Mouse (Mus musculus): Measurements from ENCODE around the gene Mertk. TPM values are rescaled to one million over a fixed set of nuclear protein-coding genes. Genes with fewer than 3 reads are reported as not detected.

Mertk gene
- total and polyA plus RNA-seq, 3 experiments, result 0.05 TPM; not detected in 2

GRCm38 (mm10) chr2:128818956-128819643, 120.3 kb downstream of the Mertk start:
- peaks cover 0 to 11% of the 10 kb centered on the region in 2 experiments; a peak in 2 of 4 replicates for H3K4me1 ChIP-seq (ENCODE audit: control insufficient read depth in 1 of 2, insufficient read depth in 2 of 2)
- H3K4me2 ChIP-seq (ENCODE audit: insufficient read depth, low read depth, poor library complexity, severe bottlenecking), result peak overlapping the region; percentile 91
- H3K79me2 ChIP-seq (replicated peaks; ENCODE audit: control insufficient read depth, extremely low read depth, insufficient read depth, poor library complexity, severe bottlenecking), result 0 out of 2 replicates have a peak, but pooled peaks cover 3% of the 10 kb centered on the region
- in situ Hi-C loops (cut with MboI; ENCODE audit: low pct_ligation_motif_present, low pct_unique_long_range_greater_than_20kb, low sequenced_read_pairs) (loop anchor here (5.0 kb wide), 1 partner anchor 122 kb away; the partner anchor contains the start of gene Mertk), dilution Hi-C loops (cut with MboI; ENCODE audit: extremely low pct_ligation_motif_present, extremely low pct_unique_long_range_greater_than_20kb, low sequenced_read_pairs) (no loop called here)
- H3K4me3 ChIP-seq (replicated peaks in 1 of 3; ENCODE audit: low read depth in 2 of 3, low read length in 2 of 3, poor library complexity in 1 of 3), result peak overlapping the region; percentile 73 to 89 (median 78)
- H3K27me3 ChIP-seq (replicated peaks), result no peaks in the 10 kb centered on the region
- peaks cover 0 to 14% of the 10 kb centered on the region in 2 experiments for H3K36me3 ChIP-seq (replicated peaks in 1 of 2; ENCODE audit: control insufficient read depth in 1 of 2, insufficient read depth in 1 of 2, low read length in 1 of 2)
- H3K9me3 ChIP-seq (replicated peaks; ENCODE audit: low read length), result no peaks in the 10 kb centered on the region
- no peak for TF ChIP-seq ELF1 (IDR thresholded peaks at IDR 0.05; ENCODE audit: low read depth, low read length)
- 0 out of 2 replicates have a peak, but pooled peaks have one; percentile 49 for TF ChIP-seq SIN3A (IDR thresholded peaks at IDR 0.05; ENCODE audit: low read length)
- peak; percentile 80 for TF ChIP-seq ZNF384 (IDR thresholded peaks at IDR 0.05; ENCODE audit: low read depth, low read length)
- no peak overlapping the region for H3K27ac ChIP-seq (ENCODE audit: insufficient read depth, low read depth)
- peak; percentile 11 for DNase-seq (ENCODE audit: extremely low read depth)
- H3K9ac ChIP-seq (ENCODE audit: insufficient read depth, low read depth), result peak overlapping the region; percentile 41

DNA sequence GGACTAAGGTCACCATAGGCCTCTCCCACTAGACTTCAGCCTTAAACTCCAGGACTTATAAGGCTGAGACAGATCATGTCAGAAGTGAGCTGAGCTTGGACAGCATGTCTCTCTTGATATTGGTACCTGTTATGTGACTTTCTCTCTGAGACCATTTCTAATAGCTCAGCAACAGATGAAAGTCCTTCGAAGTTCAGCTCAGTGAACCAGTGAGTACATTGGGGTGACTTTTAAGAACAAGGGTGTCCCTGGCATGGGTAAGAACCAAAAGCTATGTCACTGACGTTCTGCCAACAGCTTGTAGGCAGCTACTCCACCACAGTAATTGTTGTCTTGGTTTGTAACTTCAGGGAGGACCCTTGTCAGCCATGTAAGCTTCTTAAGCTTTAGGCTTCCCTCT, 121.9 kb downstream of the Mertk start:
- no peak overlapping the region for H3K27ac ChIP-seq (ENCODE audit: insufficient read depth, low read depth)
- in situ Hi-C loops (cut with MboI; ENCODE audit: low pct_ligation_motif_present, low pct_unique_long_range_greater_than_20kb, low sequenced_read_pairs), result no loop called here
- peaks cover 0 to 23% of the 10 kb centered on the region in 2 experiments for H3K36me3 ChIP-seq (replicated peaks in 1 of 2; ENCODE audit: control insufficient read depth in 1 of 2, insufficient read depth in 1 of 2, low read length in 1 of 2)
- H3K79me2 ChIP-seq (replicated peaks; ENCODE audit: control insufficient read depth, extremely low read depth, insufficient read depth, poor library complexity, severe bottlenecking), result 0 out of 2 replicates have a peak, but pooled peaks cover 3% of the 10 kb centered on the region
- no peak overlapping the region for H3K4me3 ChIP-seq (replicated peaks in 1 of 3; ENCODE audit: low read depth in 2 of 3, low read length in 2 of 3, poor library complexity in 1 of 3)
- H3K27me3 ChIP-seq (replicated peaks), result no peaks in the 10 kb centered on the region
- H3K4me2 ChIP-seq (ENCODE audit: insufficient read depth, low read depth, poor library complexity, severe bottlenecking), result no peak overlapping the region
- no peak overlapping the region for H3K9ac ChIP-seq (ENCODE audit: insufficient read depth, low read depth)
- no peak for TF ChIP-seq POLR2AphosphoS2 (IDR thresholded peaks at IDR 0.05; ENCODE audit: low read depth, low read length)
- TF ChIP-seq ZNF384 (IDR thresholded peaks at IDR 0.05; ENCODE audit: low read depth, low read length), result no peak
- no peak for TF ChIP-seq EP300 (IDR thresholded peaks at IDR 0.05; ENCODE audit: low read length)
- TF ChIP-seq MXI1 (IDR thresholded peaks at IDR 0.05; ENCODE audit: low read depth, low read length), result no peak
- no peak for TF ChIP-seq PAX5 (IDR thresholded peaks at IDR 0.05; ENCODE audit: low read length)
- no peak for TF ChIP-seq NELFE (IDR thresholded peaks at IDR 0.05; ENCODE audit: low read depth, low read length)
- no peak for TF ChIP-seq POLR2A (IDR thresholded peaks at IDR 0.05; ENCODE audit: low read depth, low read length)
- TF ChIP-seq CHD2 (IDR thresholded peaks at IDR 0.05; ENCODE audit: low read length), result no peak
- TF ChIP-seq SIN3A (IDR thresholded peaks at IDR 0.05; ENCODE audit: low read length), result no peak
- no peak for TF ChIP-seq ZC3H11A (IDR thresholded peaks at IDR 0.05; ENCODE audit: low read depth, low read length)
- TF ChIP-seq USF2 (conservative IDR thresholded peaks at IDR 0.05; ENCODE audit: low read depth, low read length), result no peak
- TF ChIP-seq TCF12 (IDR thresholded peaks at IDR 0.05; ENCODE audit: low read depth, low read length), result no peak
- TF ChIP-seq CTCF (conservative IDR thresholded peaks at IDR 0.05 in 1 of 2, IDR thresholded peaks at IDR 0.05 in 1 of 2; ENCODE audit: low read depth in 2 of 2, low read length in 2 of 2), result no peak
- no peak for DNase-seq (ENCODE audit: extremely low read depth)
- H3K4me1 ChIP-seq (ENCODE audit: control insufficient read depth in 1 of 2, insufficient read depth in 2 of 2), result peaks cover 0 to 11% of the 10 kb centered on the region in 2 experiments; a peak in 2 of 4 replicates
- dilution Hi-C loops (cut with MboI; ENCODE audit: extremely low pct_ligation_motif_present, extremely low pct_unique_long_range_greater_than_20kb, low sequenced_read_pairs), result no loop called here
- no peaks in the 10 kb centered on the region for H3K9me3 ChIP-seq (replicated peaks; ENCODE audit: low read length)
